Mouse (Mus musculus) hindbrain, embryonic 16.5 days (tissue): ENCODE results near the gene Ceacam1. TPM values are rescaled to one million over a fixed set of nuclear protein-coding genes. Genes with fewer than 3 reads are reported as not detected.

Source experiments
- ATAC-seq: fragments of 200-750 bp; cut with Nextera tagmentation; 2 replicates; pipeline ENCODE4 v1.8.0; 2017; ENCODE audit warnings: moderate TSS enrichment, moderate library complexity
- H3K27ac ChIP-seq: fragments of 300-500 bp; sonication (generic); 2 replicates; pipeline ENCODE4 v1.5.1; 2014; ENCODE audit warnings: low read depth, mild to moderate bottlenecking, control low read depth, low read length, moderate library complexity
- H3K27me3 ChIP-seq: fragments of 300-500 bp; sonication (generic); replicated peaks from 2 replicates; pipeline ENCODE4 v1.6.1; 2014; ENCODE audit warnings: low read length; ENCODE audit not compliant: control insufficient read depth, insufficient read depth
- H3K36me3 ChIP-seq: fragments of 300-500 bp; sonication (generic); 2 replicates; pipeline ENCODE4 v1.6.1; 2014; ENCODE audit warnings: mild to moderate bottlenecking, low read length, moderate library complexity, mixed read lengths; ENCODE audit not compliant: control insufficient read depth, insufficient read depth
- H3K4me1 ChIP-seq: fragments of 300-500 bp; sonication (generic); 2 replicates; pipeline ENCODE4 v1.6.1; 2014; ENCODE audit warnings: low read depth, low read length; ENCODE audit not compliant: control insufficient read depth, insufficient read depth
- H3K4me2 ChIP-seq: fragments of 300-500 bp; sonication (generic); 2 replicates; pipeline ENCODE4 v1.6.1; 2014; ENCODE audit warnings: mild to moderate bottlenecking, low read length, control low read depth, moderate library complexity
- H3K4me3 ChIP-seq: fragments of 300-500 bp; sonication (generic); 2 replicates; pipeline ENCODE4 v1.5.1; 2014; ENCODE audit warnings: mild to moderate bottlenecking, low read length, control low read depth, moderate library complexity
- H3K9ac ChIP-seq: fragments of 300-500 bp; sonication (generic); 2 replicates; pipeline ENCODE4 v1.6.1; 2014; ENCODE audit warnings: low read depth, mild to moderate bottlenecking, control low read depth, low read length, moderate library complexity
- H3K9me3 ChIP-seq: fragments of 300-500 bp; sonication (generic); 2 replicates; pipeline ENCODE4 v1.6.1; 2014; ENCODE audit warnings: mild to moderate bottlenecking, low read length, moderate library complexity; ENCODE audit not compliant: control insufficient read depth
- WGBS: fragments of 180-500 bp; shearing (Covaris S2); extraction: QIAGEN DNeasy Blood & Tissue Kit; methylation state at CpG from one replicate; pipeline ENCODE4 v1.1.7; 2014; 5-methylcytosine and 5-hydroxymethylcytosine counted together
- polyA plus RNA-seq: library from polyadenylated mRNA; unstranded; fragments of >200 nt; fragmentation: Nextera tagmentation; extraction: Ambion mirVana; gene quantifications from 2 replicates; pipeline ENCODE4 v1.2.1, GENCODE M21; 2015

The Ceacam1 gene
- polyA plus RNA-seq, 1 experiment from 2014 or later, result 1.6 TPM

DNA sequence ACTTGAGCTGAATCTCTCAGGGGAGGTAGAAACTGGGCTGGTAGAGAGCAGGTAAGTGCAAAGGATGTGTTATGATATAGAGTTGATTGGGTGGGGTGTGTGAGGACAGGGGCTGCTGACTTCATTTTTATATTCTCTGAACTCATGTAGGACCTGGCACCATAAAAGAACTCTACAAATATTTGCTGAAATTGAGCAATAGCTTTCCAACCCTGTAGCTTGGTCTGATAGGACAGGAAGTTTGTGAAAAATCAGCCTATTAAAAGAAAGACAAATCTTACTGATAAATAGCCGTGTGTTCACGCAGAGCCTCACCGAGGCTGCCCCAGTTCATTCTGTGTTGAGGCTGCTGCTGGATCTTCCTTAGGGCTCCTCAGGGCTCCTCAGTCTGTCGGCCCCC is 57.5 kb downstream of the Ceacam1 start:
- ATAC-seq, result no peak
- no peak overlapping the region for H3K4me2 ChIP-seq
- no peak overlapping the region for H3K4me3 ChIP-seq
- H3K4me1 ChIP-seq, result no peaks in the 10 kb centered on the region
- H3K9ac ChIP-seq, result no peak overlapping the region
- no peaks in the 10 kb centered on the region for H3K27me3 ChIP-seq
- no peaks in the 10 kb centered on the region for H3K9me3 ChIP-seq
- H3K27ac ChIP-seq, result no peak overlapping the region
- no peaks in the 10 kb centered on the region for H3K36me3 ChIP-seq
- 91% methylated on average over 4 of the region's 4 CpGs for WGBS

DNA sequence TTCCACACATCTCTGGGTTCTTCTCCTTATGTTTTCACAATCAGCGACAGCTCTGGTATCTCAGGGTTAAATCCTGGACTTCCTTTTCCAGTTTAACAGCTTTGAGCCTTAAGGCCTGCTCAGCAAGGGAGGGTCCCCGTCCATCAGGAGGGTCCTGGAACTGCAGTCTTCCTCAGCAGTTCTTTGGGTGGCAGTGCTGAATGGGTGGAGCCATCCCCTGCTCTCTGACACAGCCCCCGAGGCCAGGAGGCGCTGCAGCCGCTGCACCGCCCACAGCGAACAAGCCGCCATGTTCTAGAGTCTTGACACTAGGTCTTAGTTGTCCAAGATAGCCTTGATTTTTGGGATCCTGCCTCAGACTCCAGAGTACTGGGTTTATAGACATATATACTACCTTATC is 57.9 kb downstream of the Ceacam1 start:
- H3K4me3 ChIP-seq, result no peak overlapping the region
- no peak overlapping the region for H3K4me2 ChIP-seq
- no peaks in the 10 kb centered on the region for H3K9me3 ChIP-seq
- H3K27ac ChIP-seq, result no peak overlapping the region
- H3K4me1 ChIP-seq, result no peaks in the 10 kb centered on the region
- WGBS, result 78% methylated on average over 8 of the region's 8 CpGs
- no peaks in the 10 kb centered on the region for H3K36me3 ChIP-seq
- ATAC-seq, result no peak
- H3K9ac ChIP-seq, result no peak overlapping the region
- H3K27me3 ChIP-seq, result no peaks in the 10 kb centered on the region

DNA sequence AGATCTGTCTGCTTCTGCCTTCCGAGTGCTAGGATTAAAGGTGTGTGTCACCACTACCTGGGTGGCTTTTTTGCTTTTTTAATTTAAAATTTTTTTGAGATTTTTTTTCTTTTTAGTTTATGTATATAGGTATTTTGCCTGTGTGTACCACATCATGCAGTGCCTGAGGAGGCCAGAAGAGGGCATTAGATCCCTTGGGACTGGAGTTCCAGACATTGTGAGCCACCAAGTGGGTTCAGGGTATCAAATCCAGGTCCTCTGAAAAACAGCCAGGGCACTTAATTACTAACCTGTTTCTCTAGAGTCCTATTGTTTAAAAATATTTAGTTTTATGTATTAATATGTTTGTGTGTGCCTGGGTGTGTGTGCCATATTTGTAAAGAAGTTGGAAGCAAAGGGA is 59.8 kb downstream of the Ceacam1 start:
- Histone ChIP-seq H3K4me3 (no peak overlapping the region), H3K4me1 (no peaks in the 10 kb centered on the region), H3K9ac (no peak overlapping the region), H3K27me3 (no peaks in the 10 kb centered on the region), H3K27ac (no peak overlapping the region), H3K9me3 (no peaks in the 10 kb centered on the region), H3K4me2 (no peak overlapping the region), H3K36me3 (no peaks in the 10 kb centered on the region)
- WGBS, result 71% methylated on average over 1 of the region's 1 CpGs
- ATAC-seq, result no peak

DNA sequence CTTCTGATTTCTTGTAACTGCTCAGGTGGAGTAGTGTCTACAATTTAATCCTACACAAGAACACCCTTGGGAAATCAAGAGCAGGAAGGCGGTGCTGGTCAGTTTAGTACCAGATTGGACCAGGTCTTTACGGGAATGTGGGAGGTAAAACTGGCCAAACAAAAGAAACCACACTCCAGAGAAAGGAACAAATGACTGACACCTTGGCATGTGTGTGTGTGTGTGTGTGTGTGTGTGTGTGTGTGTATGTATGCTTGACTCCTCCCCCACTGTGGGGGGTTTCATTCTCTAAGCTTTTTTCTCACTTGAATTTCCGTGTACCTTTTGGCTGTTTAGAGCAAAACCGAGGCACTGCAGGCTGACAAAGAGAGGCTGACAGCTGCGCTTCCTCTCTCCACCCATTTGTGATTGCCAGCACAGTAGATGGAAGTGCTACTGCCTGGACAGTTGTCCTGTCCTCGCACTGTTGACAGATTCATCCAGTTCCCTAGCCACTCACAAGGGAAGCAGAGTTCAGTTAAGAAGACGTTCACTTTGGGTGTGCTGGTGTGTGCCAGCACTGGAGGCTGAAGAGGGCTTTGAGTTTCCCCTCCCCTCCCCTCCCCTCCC is 64.5 kb downstream of the Ceacam1 start, which contains the start of gene Cxcl17:
Gene Cxcl17, minus strand, starts transcription at position 54 of the 609 bp plus-strand sequence.
- H3K36me3 ChIP-seq, result no peaks in the 10 kb centered on the region
- H3K27me3 ChIP-seq, result no peaks in the 10 kb centered on the region
- no peak for ATAC-seq
- H3K27ac ChIP-seq, result no peak within 1 kb of the TSS
- 43% methylated on average over 7 of the region's 7 CpGs for WGBS
- H3K9me3 ChIP-seq, result no peaks in the 10 kb centered on the region
- H3K4me3 ChIP-seq, result no peak within 1 kb of the TSS
- no peak within 1 kb of the TSS for H3K9ac ChIP-seq
- no peaks in the 10 kb centered on the region for H3K4me1 ChIP-seq
- no peak within 1 kb of the TSS for H3K4me2 ChIP-seq

DNA sequence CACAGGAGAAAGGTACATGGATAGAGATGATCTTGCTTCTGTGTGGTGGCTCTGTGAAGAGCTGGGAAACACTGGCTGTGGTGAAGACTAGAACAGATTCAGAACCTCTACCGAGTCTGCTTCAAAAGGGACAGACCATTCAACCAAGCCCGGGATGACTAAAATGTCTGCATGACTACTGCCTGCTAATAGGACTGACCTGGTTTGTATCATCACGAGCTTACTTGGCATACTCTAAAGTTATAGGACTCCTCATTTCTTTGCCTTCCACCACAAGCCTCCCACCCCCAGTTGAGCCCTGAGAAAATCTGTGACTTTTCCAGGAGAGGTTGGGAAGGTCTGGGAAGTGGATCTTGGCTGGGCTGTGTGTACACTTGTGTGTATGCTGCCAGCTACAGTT is 65.5 kb downstream of the Ceacam1 start:
- H3K9me3 ChIP-seq, result no peaks in the 10 kb centered on the region
- ATAC-seq, result no peak
- H3K4me3 ChIP-seq, result no peak overlapping the region
- H3K4me1 ChIP-seq, result no peaks in the 10 kb centered on the region
- H3K27ac ChIP-seq, result no peak overlapping the region
- no peak overlapping the region for H3K4me2 ChIP-seq
- no peak overlapping the region for H3K9ac ChIP-seq
- no peaks in the 10 kb centered on the region for H3K36me3 ChIP-seq
- WGBS, result 94% methylated on average over 3 of the region's 3 CpGs
- H3K27me3 ChIP-seq, result no peaks in the 10 kb centered on the region

Other genes starting within 250 kb of the Ceacam1 start
- gene Gsk3a, start 239.8 kb downstream of the Ceacam1 start, polyA plus RNA-seq, result 13.0 and 16.4 TPM in 2 replicates
- gene Erf, start 226.8 kb downstream of the Ceacam1 start, polyA plus RNA-seq, result 3.7 and 4.3 TPM in 2 replicates
- 31.0 and 36.4 TPM in 2 replicates for gene Cic, start 209.9 kb downstream of the Ceacam1 start, polyA plus RNA-seq
- gene Pafah1b3, start 179.6 kb downstream of the Ceacam1 start, polyA plus RNA-seq, result 566 and 571 TPM in 2 replicates
- gene Prr19, start 176.2 kb downstream of the Ceacam1 start, polyA plus RNA-seq, result 4.7 and 4.8 TPM in 2 replicates
- 78.7 and 85.0 TPM in 2 replicates for gene Tmem145, start 171.5 kb downstream of the Ceacam1 start, polyA plus RNA-seq
- gene Megf8, start 160.4 kb downstream of the Ceacam1 start, polyA plus RNA-seq, result 23.6 and 23.7 TPM in 2 replicates
- 0.54 and 0.90 TPM in 2 replicates for gene Cnfn, start 107.9 kb downstream of the Ceacam1 start, polyA plus RNA-seq
- 12.4 TPM in 2 replicates for gene Lipe, start 78.9 kb downstream of the Ceacam1 start, polyA plus RNA-seq
- gene Cxcl17, start 64.7 kb downstream of the Ceacam1 start, polyA plus RNA-seq, result 0.65 and 1.1 TPM in 2 replicates
- 0.05 and 0.16 TPM in 2 replicates for gene Ceacam2, start 62.3 kb upstream of the Ceacam1 start, polyA plus RNA-seq
- not detected in 2 replicates for gene Erich4, start 138.3 kb upstream of the Ceacam1 start, polyA plus RNA-seq
- gene Dmac2, start 141.8 kb upstream of the Ceacam1 start, polyA plus RNA-seq, result 51.4 and 52.0 TPM in 2 replicates
- 0.89 and 1.1 TPM in 2 replicates for gene B3gnt8, start 149.1 kb upstream of the Ceacam1 start, polyA plus RNA-seq
- gene Bckdha, start 181.4 kb upstream of the Ceacam1 start, polyA plus RNA-seq, result 46.8 and 51.8 TPM in 2 replicates
- gene Exosc5, start 181.6 kb upstream of the Ceacam1 start, polyA plus RNA-seq, result 39.5 and 42.9 TPM in 2 replicates
- gene Tmem91, start 197.6 kb upstream of the Ceacam1 start, polyA plus RNA-seq, result 101 and 129 TPM in 2 replicates
- 48.4 and 49.8 TPM in 2 replicates for gene B9d2, start 203.2 kb upstream of the Ceacam1 start, polyA plus RNA-seq
- gene Tgfb1, start 209.4 kb upstream of the Ceacam1 start, polyA plus RNA-seq, result 0.63 and 1.2 TPM in 2 replicates
- 29.3 and 40.1 TPM in 2 replicates for gene Ccdc97, start 241.5 kb upstream of the Ceacam1 start, polyA plus RNA-seq